Mouse (Mus musculus) B cell, adult 2 months (primary cell): ENCODE data around the gene Rsph3b.
"Not testable (repeated sequence)": the region's sequence is repeated elsewhere in the genome, so short reads cannot be mapped to it uniquely, and the experiment has no call there.

Source experiments
- DNase-seq, 2 experiments: peaks; one replicate each; pipeline ENCODE4 v3.0.0; 2022

Gene Rsph3b

DNA sequence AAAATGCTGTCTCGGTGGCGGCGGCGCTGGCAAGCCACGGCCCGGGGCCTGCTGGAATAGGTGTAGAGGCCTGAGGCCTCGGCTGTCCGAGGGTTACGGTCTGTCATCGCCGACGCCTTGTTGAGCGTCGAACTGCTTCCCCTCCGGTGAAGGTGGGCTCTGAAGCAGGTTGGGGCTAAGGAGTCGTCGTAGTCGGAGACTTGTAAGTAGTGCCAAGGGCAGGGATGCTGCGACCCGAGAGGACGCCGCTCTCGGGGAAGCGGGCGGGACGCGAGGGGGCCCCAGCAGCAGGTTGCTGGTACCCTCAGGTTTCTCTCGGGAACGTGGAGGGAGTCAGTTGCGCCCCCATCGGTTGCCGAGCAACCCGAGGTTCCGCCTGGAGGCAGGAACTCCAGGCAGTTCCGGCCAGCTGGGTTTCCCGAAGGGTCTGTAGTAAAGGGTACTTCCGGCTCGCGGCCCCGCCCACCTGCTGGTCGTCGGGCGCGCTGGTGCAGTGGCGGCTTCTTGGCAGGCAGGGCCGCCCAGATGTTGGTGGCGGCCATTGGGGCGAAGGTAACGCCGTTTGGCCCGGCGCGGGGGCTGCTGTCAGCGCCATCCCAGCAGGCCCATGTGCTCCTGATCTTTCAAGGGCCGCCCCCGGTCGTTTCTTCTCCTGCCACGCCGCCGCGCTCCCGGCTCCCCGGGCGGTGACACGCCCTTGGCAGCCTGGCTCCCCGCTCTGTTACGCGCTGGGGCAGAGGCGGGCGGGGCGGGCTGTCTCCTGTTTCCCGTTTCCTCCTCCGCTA lies at the start of gene Rsph3b:
Rsph3b (minus strand) TSS at position 699 of the 785 bp plus-strand sequence.
- peak; percentile 74 to 75 for DNase-seq

GRCm38 (mm10) chr17:6997778-6998490 lies 49.5 kb upstream of the Rsph3b start:
- not testable (repeated sequence) for DNase-seq

GRCm38 (mm10) chr17:6996826-6997225 lies 48.3 kb upstream of the Rsph3b start:
- DNase-seq: not testable (repeated sequence)

- not testable (repeated sequence) for DNase-seq
Measured at GRCm38 (mm10) chr17:6995504-6995903, 47.0 kb upstream of the Rsph3b start.

- DNase-seq: not testable (repeated sequence)
Measured at GRCm38 (mm10) chr17:6986118-6986517, 37.6 kb upstream of the Rsph3b start.

- DNase-seq: not testable (repeated sequence)
Measured at GRCm38 (mm10) chr17:6980144-6980543, 31.7 kb upstream of the Rsph3b start.

- peak in 1 of 2 experiments; percentile 15 for DNase-seq
Measured at GRCm38 (mm10) chr17:6979380-6979779, 30.9 kb upstream of the Rsph3b start.

- peak; percentile 82 to 84 for DNase-seq
Measured at GRCm38 (mm10) chr17:6978287-6979248, 30.1 kb upstream of the Rsph3b start, which contains the start of gene Gm49721. Gm49721 (plus strand) TSS chr17:6978904.

DNA sequence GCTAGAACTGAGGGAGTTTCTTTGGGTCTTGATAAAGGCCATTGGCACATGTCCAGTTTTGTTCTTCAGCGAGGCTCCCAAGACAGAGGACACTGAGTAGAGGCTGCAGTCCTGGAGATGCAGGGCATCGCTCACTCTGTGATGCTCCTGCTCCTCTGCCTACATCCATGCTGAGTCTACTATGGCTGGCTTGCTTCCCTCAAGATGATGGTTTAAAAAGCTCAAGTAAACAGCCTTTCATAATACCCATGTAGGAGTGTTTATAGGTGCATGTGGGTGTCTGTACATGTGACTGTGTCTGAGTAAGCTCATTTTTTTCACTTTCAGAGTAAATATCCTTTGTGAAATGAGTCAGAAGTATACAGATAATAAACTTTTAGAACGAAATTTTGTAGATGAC lies 26.5 kb upstream of the Rsph3b start:
- DNase-seq: not testable (repeated sequence)

GRCm38 (mm10) chr17:6972836-6973396 lies 24.4 kb upstream of the Rsph3b start:
- DNase-seq: not testable (repeated sequence)

GRCm38 (mm10) chr17:6971238-6971637 lies 22.8 kb upstream of the Rsph3b start:
- not testable (repeated sequence) for DNase-seq

DNA sequence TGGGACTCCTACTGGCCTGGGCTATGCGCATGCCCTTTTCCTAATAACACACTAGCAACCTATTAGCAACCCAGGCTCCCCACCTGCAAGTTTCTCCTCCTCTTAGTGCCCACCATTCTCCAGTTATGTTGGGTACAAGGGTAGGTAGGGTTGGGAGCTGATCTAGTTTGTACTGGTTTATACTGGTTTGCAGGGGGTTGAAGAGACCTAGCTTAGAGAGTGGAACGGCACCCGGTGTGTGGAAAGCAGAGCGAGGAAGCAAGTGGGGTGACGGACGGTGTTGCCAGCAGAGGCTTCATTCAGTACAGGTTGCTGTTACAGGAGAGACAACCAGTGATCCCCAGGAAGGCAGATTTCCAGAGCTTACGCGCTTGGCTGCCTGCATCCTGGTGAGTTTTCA lies 21.9 kb upstream of the Rsph3b start, which contains the start of gene Rnaset2b:
Rnaset2b (plus strand) TSS at position 301 of the 400 bp plus-strand sequence.
- not testable (repeated sequence) for DNase-seq

GRCm38 (mm10) chr17:6967673-6968072 lies 19.2 kb upstream of the Rsph3b start:
- not testable (repeated sequence) for DNase-seq

DNA sequence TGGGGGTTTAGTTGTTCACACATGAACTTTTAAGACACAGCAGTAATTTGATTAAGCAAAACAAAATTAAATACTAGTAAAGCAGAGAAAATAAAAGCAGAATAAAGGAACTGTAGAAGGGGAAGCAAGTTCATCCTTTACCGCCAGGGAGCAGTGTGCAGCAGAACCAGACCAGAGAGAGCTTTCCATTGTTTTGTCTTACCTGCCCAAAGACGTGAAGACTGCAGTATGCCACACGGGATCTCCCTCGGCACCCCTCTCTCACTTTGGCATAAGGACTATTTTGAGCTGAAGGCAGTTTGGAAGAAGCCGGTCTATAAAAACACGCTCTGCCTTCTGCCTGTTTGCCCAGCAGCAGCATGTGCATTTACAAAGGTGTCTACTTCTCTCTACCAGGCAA lies 16.9 kb upstream of the Rsph3b start:
- peak; percentile 40 to 45 for DNase-seq

DNA sequence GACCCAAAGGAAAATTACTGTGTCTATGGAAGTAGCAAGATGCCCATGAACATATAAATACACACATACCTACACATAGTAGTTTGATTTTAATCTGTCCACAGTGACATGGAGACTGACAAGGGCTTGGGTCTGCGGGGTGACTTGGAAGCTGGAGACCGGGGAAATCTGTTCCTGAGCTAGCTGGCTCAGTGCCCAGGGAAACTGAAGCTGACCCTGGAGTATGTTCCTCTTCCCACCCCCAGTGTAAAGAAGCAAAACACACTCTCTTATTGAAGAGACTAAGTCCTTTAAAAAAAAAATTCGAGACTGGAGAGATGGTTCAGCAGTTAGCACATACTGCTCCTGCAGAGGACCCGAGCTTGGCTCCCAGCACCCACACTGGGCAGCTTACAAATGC lies 14.5 kb upstream of the Rsph3b start:
- DNase-seq: not testable (repeated sequence)

- DNase-seq: not testable (repeated sequence)
Measured at GRCm38 (mm10) chr17:6962339-6962738, 13.9 kb upstream of the Rsph3b start.

DNA sequence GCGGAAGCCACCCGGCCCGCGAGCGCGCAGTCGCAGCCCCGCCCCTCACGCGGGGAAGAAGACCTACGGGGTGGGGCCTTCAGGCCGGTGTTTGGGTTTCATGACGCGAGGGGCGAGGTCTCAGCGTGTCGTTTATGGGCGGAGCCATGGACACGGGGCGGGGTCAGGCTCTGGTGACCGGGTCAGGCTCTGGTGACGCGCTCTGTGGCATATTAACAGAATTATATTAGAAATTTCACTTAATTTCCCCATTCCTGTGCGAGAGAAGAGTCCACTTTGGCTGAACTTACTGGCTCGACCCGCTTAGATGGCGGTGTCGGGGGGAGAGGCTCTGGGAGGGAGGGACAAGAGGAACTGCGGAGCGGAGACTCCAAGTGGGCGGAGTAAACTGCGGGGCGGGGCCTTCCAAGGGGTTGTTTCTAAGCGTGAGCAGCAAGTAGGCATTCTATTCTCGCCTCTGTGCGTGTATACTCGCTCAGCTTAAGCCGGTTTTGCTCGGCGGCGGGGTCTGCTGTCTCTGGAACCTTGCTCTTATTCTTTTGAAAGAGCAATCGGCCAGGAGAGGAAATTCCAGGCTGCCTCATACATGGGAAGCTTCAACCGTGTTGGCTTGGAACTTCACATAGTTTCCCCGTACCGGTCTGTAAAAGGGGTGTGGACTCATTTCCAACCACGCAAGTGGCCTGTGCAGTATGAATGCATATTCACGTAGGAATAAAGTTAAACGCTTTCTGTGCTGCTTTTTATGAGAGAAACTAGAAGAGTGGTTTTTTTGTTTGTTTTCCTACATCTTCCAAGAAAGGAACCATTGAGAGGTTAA lies 12.9 kb upstream of the Rsph3b start:
- peak; percentile 61 to 68 for DNase-seq

DNA sequence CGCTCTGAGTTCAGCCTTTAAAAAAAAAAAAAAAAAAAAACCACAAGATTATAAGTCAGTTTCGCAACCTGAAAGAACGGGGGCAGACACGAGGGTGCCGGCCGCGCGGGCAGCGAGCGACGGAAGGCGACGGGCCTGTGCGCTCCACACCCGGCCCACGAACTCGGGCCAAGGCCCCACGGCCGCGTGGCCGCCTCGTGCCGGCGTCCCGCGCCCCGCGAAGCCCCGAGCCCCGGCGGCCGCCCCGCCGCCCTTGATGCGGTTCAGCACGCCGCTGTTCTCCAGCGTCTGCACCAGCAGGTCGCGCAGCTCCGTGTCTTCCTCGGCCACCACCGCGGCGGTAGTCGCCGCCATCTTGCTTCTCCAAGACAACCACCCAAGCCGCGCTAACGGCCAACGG lies 12.3 kb upstream of the Rsph3b start, which contains the start of gene Tagap1:
Tagap1 (minus strand) TSS at position 381 of the 400 bp plus-strand sequence.
- peak; percentile 56 to 66 for DNase-seq

DNA sequence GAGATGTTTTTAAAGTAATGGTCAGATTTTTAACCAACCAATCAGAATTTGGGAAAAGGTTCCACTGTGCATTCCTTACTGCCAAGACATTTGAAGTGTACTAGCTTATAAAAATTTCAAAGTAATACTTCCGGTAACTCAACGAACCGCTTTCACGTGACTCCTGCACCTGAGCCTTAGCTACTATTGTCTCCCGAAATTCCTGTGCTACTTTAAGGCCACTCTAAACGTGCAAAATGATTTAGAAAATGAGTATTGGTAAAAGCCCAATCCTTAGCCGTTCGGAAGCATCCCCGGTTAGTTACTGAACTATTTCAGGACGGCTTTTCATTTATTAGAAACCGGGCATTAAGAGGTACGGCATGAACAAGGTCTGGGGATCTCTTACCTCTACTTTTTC lies 11.9 kb upstream of the Rsph3b start:
- DNase-seq: not testable (repeated sequence)

DNA sequence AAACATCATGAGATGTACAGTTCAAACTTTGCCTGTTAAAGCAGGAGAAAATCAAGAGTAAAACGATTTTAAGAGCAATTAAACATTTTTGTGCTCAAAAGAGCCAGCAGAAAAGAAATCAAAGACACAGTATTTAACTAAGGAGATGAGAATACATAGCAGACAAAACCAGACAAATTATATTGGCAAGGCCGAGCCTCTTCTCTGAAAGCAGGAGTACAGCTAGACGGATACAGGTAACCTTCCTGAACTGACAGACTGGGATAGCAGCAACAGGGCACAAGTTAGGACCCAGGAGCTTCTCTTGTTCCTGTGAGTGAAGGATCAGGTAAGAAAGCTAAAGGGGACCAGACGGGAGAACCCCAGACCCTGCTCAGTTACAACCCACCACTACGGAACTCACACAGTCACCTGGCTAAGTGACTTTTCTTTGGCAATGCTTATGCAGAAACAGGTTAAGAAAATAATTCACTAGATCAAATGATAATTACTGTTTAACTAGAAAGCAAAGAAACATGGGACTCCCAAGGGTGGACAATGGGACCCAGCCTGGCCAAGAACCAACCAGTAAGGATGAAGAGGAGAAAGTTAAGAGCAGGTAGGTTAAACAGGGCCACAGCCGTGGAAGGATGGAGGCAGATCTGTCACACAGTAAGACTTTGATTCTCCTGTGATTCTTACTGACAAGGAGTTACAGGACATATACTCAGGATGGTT lies 11.2 kb upstream of the Rsph3b start:
- not testable (repeated sequence) for DNase-seq
